Mouse (Mus musculus): ENCODE results near the gene Serpina1f. TPM values are rescaled to one million over a fixed set of nuclear protein-coding genes. Genes with fewer than 3 reads are reported as not detected.
A peak's percentile ranks its signal among the peaks of the same experiment; 100 is the strongest.

Serpina1f gene
- polyA plus RNA-seq, 1 experiment from 2014 or later: not detected

DNA sequence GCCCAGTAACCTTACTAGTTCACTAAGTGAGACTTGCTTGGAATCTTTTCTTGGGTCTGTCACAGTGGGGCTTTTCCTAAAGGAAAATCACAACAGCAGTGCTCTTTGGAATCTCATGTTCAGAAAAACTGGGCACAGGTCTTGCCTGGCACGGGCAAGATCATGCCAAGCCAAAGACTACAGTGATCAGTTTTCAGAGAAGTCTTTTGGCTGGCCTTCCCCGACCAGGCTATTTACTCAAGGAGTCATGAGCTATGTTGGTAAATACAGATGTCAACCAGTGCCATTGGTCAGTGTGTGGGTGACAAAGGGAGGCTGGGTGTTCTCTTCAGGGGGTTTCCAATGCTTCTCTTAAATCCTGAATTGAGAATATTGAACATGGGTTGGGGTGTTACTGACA, 36.2 kb downstream of the Serpina1f start:
- ATAC-seq (ENCODE audit: low FRiP score, low read depth): no peak
- H3K9me3 ChIP-seq: no peaks in the 10 kb centered on the region
- no peak overlapping the region for H3K27ac ChIP-seq (replicated peaks)
- no peaks in the 10 kb centered on the region for H3K27me3 ChIP-seq
- H3K4me3 ChIP-seq: no peak overlapping the region
- WGBS: 84% methylated on average over 2 of the region's 2 CpGs
- no peaks in the 10 kb centered on the region for H3K4me1 ChIP-seq
- H3K9ac ChIP-seq (replicated peaks): no peak overlapping the region
- H3K4me2 ChIP-seq (replicated peaks): no peak overlapping the region
- no peaks in the 10 kb centered on the region for H3K36me3 ChIP-seq

DNA sequence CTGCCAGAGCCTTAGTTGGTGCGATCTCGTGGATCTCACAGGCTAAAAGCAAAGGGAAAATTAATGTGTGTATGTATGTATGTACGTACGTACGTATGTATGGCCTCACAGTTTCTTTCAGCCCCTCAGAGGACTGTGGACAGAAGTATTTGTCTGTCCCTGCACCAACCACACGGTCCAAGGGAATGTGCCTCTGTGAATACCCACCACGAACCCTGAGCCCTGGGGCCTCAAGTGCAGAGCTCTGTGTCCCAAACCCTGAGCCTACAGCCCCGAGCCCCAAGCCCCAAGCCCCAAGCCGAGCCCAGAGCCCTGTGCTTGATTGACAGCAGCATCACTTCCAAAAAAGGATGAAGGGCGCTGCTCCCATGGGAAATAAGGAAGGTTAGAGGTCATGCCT, 37.3 kb downstream of the Serpina1f start:
- H3K27me3 ChIP-seq: no peaks in the 10 kb centered on the region
- H3K36me3 ChIP-seq: no peaks in the 10 kb centered on the region
- H3K4me2 ChIP-seq (replicated peaks): no peak overlapping the region
- no peak overlapping the region for H3K9ac ChIP-seq (replicated peaks)
- no peaks in the 10 kb centered on the region for H3K4me1 ChIP-seq
- no peaks in the 10 kb centered on the region for H3K9me3 ChIP-seq
- H3K27ac ChIP-seq (replicated peaks): no peak overlapping the region
- WGBS: 83% methylated on average over 10 of the region's 10 CpGs
- H3K4me3 ChIP-seq: no peak overlapping the region
- no peak for ATAC-seq (ENCODE audit: low FRiP score, low read depth)

DNA sequence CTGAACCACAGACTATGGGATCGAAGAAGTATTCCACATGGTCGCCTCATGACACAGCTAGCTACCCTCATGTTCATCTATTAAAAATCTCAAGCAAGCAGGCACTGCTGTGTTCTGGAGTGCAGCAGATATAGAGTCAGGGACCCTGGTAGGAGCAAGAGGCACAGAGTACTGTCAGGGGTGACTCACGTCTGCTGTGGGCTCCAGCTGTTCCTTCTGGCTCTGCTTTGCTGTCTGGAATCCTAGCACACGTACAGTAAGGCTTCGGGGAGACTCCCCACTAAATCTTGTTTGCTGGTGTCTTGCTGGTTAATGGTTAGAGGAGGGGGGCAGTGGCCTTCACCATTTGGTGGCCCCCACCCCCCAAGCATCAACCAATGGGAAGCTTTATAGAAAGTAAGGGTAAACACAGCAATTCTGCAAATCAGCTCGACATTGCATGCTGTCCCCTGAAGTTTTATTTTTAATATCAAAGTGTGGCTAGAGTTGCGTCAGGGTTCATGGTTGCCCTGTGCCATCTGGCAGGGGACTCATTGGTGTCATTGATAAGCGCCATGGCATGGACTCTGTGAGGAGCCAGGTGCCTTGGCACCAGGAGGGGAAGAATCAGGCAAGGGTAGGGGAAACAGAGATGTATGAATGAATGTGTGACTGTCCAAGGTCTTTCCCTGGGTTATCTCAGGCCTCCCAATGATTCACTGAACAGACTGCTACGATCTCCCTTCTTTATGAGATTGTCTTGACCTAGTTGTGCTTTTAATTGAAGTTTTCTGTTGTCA, 38.3 kb downstream of the Serpina1f start, which contains the start of gene Serpina6:
Gene Serpina6, minus strand, starts transcription at position 365 of the 779 bp plus-strand sequence.
- 80% methylated on average over 9 of the region's 9 CpGs for WGBS
- Histone ChIP-seq H3K27me3 (no peaks in the 10 kb centered on the region), H3K36me3 (no peaks in the 10 kb centered on the region), H3K4me1 (no peaks in the 10 kb centered on the region), H3K27ac (replicated peaks) (no peak within 1 kb of the TSS), H3K4me3 (no peak within 1 kb of the TSS), H3K9ac (replicated peaks) (no peak within 1 kb of the TSS), H3K4me2 (replicated peaks) (no peak within 1 kb of the TSS), H3K9me3 (no peaks in the 10 kb centered on the region)
- ATAC-seq (ENCODE audit: low FRiP score, low read depth): no peak

DNA sequence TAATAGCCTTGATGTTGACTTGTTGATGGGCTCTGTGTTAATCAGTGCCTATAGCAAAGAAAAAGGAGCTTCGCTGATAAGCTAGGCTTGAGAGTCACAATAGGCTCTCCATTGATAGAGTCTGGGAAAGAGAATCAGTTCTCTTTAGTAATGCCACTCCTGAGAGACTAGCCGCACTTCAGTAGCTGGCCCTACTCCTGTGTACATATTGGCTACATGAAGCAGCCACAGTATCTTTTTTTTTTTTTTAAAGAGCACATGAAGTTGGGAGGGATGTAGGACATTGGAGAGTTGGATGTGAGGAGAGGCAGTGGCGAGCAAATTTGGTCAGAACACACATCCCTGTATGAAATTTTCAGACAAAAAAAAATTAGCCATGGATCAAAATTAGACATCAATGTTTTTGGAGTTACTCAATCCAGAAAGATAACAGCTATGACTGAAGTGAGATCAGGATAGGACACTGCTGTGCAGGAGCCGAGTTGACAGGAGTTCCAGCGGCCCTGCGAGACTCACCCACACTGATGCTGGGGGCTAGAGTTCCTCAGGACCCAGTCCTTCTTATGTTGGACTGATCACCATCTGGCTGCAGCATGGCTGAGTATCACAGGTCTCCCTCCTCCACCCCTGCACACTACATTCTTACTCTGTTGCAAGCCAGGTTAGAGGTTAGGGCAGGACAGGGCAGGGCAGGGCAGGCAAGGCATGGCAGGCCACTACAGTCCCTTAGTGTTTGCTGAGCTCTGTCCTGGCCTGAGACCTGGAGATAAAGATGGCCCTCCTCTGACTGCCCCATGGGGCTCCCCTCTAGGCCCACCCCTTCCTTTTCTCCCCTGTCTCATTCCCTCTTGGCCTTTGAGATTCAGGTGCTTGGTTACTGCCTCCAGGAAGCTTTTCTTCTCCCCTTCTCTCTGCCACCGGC, 39.9 kb downstream of the Serpina1f start:
- Histone ChIP-seq H3K4me3 (no peak overlapping the region), H3K27ac (replicated peaks) (no peak overlapping the region), H3K9ac (replicated peaks) (no peak overlapping the region), H3K9me3 (no peaks in the 10 kb centered on the region), H3K4me1 (no peaks in the 10 kb centered on the region), H3K36me3 (no peaks in the 10 kb centered on the region), H3K27me3 (no peaks in the 10 kb centered on the region), H3K4me2 (replicated peaks) (no peak overlapping the region)
- 82% methylated on average over 7 of the region's 7 CpGs for WGBS
- no peak for ATAC-seq (ENCODE audit: low FRiP score, low read depth)

DNA sequence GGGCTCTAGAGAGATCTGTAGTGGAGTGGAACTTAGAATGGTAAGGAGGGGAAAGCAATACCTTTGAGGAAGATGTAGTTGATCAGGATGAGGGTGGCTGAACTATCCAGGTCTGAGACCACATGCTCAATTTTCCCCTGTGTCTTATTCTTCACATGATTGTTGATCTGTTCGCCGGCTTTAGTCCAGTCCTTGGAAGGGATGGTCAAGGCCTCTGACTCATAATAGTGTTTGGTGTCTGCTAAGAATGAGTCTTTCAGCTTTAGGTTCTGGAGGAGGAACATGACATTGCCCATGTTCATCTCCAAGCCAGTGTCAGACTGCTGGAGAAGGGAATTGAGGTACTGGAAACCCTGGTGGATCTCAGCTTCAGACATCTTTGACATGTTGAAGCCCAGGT, 41.5 kb downstream of the Serpina1f start:
- no peak overlapping the region for H3K27ac ChIP-seq (replicated peaks)
- no peak overlapping the region for H3K4me3 ChIP-seq
- no peak overlapping the region for H3K9ac ChIP-seq (replicated peaks)
- H3K27me3 ChIP-seq: no peaks in the 10 kb centered on the region
- no peaks in the 10 kb centered on the region for H3K9me3 ChIP-seq
- H3K36me3 ChIP-seq: no peaks in the 10 kb centered on the region
- H3K4me2 ChIP-seq (replicated peaks): no peak overlapping the region
- 97% methylated on average over 2 of the region's 2 CpGs for WGBS
- no peak for ATAC-seq (ENCODE audit: low FRiP score, low read depth)
- no peaks in the 10 kb centered on the region for H3K4me1 ChIP-seq

DNA sequence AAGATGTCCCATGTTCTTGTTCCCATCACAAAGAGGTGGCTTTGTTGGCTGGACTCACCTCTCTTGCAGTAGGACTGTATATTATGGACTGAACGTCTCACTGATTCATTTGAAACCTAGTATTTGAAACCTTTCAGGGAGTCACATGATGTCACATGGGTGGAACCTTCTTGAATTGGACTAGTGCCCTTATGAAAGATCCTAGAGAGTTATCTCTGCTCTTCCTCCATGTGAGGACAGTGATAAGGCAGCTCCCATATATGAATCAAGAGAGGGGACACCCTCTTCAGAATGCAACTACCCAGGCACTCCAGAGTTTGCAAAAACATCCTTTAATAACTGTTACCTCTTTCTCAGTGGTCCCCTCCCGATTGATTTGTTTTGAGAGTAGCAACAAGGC, 49.0 kb downstream of the Serpina1f start:
- Histone ChIP-seq H3K4me1 (no peaks in the 10 kb centered on the region), H3K4me3 (no peak overlapping the region), H3K27me3 (no peaks in the 10 kb centered on the region), H3K9me3 (no peaks in the 10 kb centered on the region), H3K9ac (replicated peaks) (no peak overlapping the region), H3K27ac (replicated peaks) (no peak overlapping the region), H3K36me3 (no peaks in the 10 kb centered on the region), H3K4me2 (replicated peaks) (no peak overlapping the region)
- 83% methylated on average over 2 of the region's 2 CpGs for WGBS
- no peak for ATAC-seq (ENCODE audit: low FRiP score, low read depth)

DNA sequence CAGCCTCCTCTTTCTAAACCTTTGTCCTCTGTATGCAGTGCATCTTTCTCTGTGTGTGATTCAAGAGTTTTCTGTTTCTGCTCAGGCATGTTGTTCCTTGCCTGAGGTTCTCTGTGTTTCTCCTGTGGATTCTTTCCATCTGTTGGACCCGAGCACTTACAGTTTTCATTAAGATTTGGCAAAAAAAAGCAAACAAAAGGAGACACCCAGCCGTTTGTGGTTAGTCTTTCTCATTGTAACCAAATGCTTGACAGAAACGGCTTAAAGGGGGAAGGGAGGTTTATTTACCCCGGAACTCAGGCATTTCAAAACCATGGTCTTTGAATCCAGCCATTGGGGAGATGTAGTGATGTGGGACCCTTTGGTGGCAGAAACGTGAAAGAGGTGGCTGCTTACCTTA, 50.7 kb downstream of the Serpina1f start:
- Histone ChIP-seq H3K36me3 (no peaks in the 10 kb centered on the region), H3K9ac (replicated peaks) (no peak overlapping the region), H3K4me3 (no peak overlapping the region), H3K4me1 (no peaks in the 10 kb centered on the region), H3K27ac (replicated peaks) (no peak overlapping the region), H3K4me2 (replicated peaks) (no peak overlapping the region), H3K9me3 (no peaks in the 10 kb centered on the region), H3K27me3 (no peaks in the 10 kb centered on the region)
- WGBS: 42% methylated on average over 5 of the region's 5 CpGs
- no peak for ATAC-seq (ENCODE audit: low FRiP score, low read depth)

DNA sequence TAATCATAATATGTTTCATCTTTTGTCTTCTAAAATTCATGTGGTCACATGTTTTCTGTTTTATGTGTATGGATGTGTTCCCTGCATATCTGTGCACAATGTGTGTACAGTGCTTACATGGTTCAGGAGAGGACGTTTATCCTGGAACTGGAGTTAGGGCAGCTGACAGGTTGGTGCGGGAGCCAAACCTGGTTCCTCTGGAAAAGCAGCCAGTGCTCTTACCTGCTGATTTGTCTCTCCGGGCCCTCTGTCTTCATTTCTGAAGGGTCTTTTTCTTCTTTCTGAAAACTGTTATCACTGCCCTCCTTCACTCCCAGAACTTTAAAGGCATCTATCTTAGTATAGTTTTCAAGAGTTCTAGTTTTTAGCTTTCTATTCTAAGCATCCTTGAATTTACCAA, 51.5 kb downstream of the Serpina1f start:
- no peaks in the 10 kb centered on the region for H3K27me3 ChIP-seq
- H3K9me3 ChIP-seq: no peaks in the 10 kb centered on the region
- H3K36me3 ChIP-seq: no peaks in the 10 kb centered on the region
- no peak overlapping the region for H3K9ac ChIP-seq (replicated peaks)
- H3K4me2 ChIP-seq (replicated peaks): no peak overlapping the region
- WGBS: 86% methylated on average over 3 of the region's 3 CpGs
- ATAC-seq (ENCODE audit: low FRiP score, low read depth): no peak
- H3K4me1 ChIP-seq: no peaks in the 10 kb centered on the region
- H3K4me3 ChIP-seq: no peak overlapping the region
- H3K27ac ChIP-seq (replicated peaks): no peak overlapping the region

DNA sequence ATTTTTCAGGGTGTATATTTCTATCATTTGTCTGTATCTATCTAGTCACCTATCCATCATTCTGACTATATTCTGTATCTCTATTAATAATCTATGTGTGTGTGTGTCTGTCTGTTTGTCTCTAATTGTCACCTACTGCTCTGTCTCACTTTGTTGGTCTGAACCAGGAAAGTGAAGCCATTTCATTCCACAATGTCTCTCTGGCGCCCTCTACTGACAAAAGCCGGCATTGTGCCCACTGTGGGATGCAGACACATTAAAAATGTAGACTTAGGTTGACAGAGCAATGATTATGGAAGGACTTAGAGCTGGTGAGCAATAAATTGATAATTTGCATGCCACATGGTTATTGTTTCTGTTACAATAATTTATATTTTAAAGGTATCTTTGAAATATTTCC, 52.0 kb downstream of the Serpina1f start:
- Histone ChIP-seq H3K4me2 (replicated peaks) (no peak overlapping the region), H3K4me3 (no peak overlapping the region), H3K9ac (replicated peaks) (no peak overlapping the region), H3K27ac (replicated peaks) (no peak overlapping the region), H3K9me3 (no peaks in the 10 kb centered on the region), H3K27me3 (no peaks in the 10 kb centered on the region), H3K36me3 (no peaks in the 10 kb centered on the region), H3K4me1 (no peaks in the 10 kb centered on the region)
- peak; percentile 62; the same call in 1 of the 2 replicates for ATAC-seq (ENCODE audit: low FRiP score, low read depth)
- 1% methylated on average over 2 of the region's 2 CpGs for WGBS

Other genes starting within 250 kb of the Serpina1f start
- gene Ifi27l2b, start 238.3 kb downstream of the Serpina1f start, polyA plus RNA-seq (2016; fragmentation: Nextera tagmentation; extraction: Ambion mirVana): not detected in 2 replicates
- 2.9 and 3.2 TPM in 2 replicates for gene Ppp4r4, start 163.2 kb downstream of the Serpina1f start, polyA plus RNA-seq (2016; fragmentation: Nextera tagmentation; extraction: Ambion mirVana)
- gene Serpina10, start 64.1 kb downstream of the Serpina1f start, polyA plus RNA-seq (2016; fragmentation: Nextera tagmentation; extraction: Ambion mirVana): 0.21 TPM in 1 of 2 replicates, not detected in the other
- not detected in 2 replicates for gene Serpina6, start 38.3 kb downstream of the Serpina1f start, polyA plus RNA-seq (2016; fragmentation: Nextera tagmentation; extraction: Ambion mirVana)
- not detected in 2 replicates for gene Serpina16, start 19.4 kb downstream of the Serpina1f start, polyA plus RNA-seq (2016; fragmentation: Nextera tagmentation; extraction: Ambion mirVana)
- 0.22 TPM in 1 of 2 replicates, not detected in the other for gene Serpina1d, start 78.1 kb upstream of the Serpina1f start, polyA plus RNA-seq (2016; fragmentation: Nextera tagmentation; extraction: Ambion mirVana)
- 0.46 TPM in 1 of 2 replicates, not detected in the other for gene Serpina1b, start 134.8 kb upstream of the Serpina1f start, polyA plus RNA-seq (2016; fragmentation: Nextera tagmentation; extraction: Ambion mirVana)
- gene Serpina1a, start 168.0 kb upstream of the Serpina1f start, polyA plus RNA-seq (2016; fragmentation: Nextera tagmentation; extraction: Ambion mirVana): not detected in 2 replicates
- gene Serpina1c, start 209.4 kb upstream of the Serpina1f start, polyA plus RNA-seq (2016; fragmentation: Nextera tagmentation; extraction: Ambion mirVana): not detected in 2 replicates